Mouse (Mus musculus): ENCODE data around the gene Zfp651.

DNA sequence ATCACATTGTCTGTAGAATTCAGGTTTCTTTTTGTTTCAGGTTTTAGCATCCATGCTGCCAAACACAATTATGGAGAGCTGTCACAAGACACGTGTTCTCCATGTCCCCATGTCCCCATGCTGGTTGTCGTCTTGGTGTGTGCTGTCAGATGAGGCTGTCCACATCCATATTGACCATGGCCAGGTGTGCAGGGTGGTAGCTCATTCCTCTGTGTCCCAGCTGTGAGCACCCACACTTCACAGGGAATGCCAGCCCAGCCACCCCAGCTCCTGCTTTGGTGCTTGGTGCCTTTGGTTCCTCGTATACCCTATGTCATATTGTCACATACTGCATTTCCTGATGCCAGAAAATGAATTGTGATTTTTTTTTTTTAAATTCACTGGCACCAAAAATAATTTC, 4.5 kb upstream of the Zfp651 start:
- TF ChIP-seq CTCF (IDR thresholded peaks at IDR 0.05; ENCODE audit: borderline replicate concordance, extremely low read depth, insufficient read depth, insufficient read length) (no peak), POLR2A (IDR thresholded peaks at IDR 0.05; ENCODE audit: borderline replicate concordance, extremely low read depth, insufficient read depth, insufficient read length, poor library complexity, severe bottlenecking) (no peak)

Measured in brain, embryonic 14.5 days (tissue).